In genomic region chr10:30840824-30841223, GRCm38 (mm10) we compare ENCODE assay signal across 16 mouse cellular contexts. TPM values are rescaled to one million over a fixed set of nuclear protein-coding genes. Genes with fewer than 3 reads are reported as not detected.
DNase-seq lines count a peak whose midpoint lies in the region; ATAC-seq and TF ChIP-seq lines count a peak whose summit lies in the region.
"Had no signal": no experiment of that assay in that cellular context is flagged by ENCODE, and none has a peak within 500 bp of the region (broad histone marks: within the 10 kb centered on the region; RNA-seq: fewer than 3 reads in every experiment).

No protein-coding gene starts in this region.

- H3K9me3 ChIP-seq in hindbrain, embryonic 13.5 days = no peaks in the 10 kb centered on the region
- H3K9me3 ChIP-seq: limb, embryonic 13.5 days; midbrain, embryonic 12.5 days had no signal

- H3K27me3 ChIP-seq in heart, adult 2 months (ENCODE audit: control insufficient read depth, insufficient read depth, low read length) = peaks cover 3% of the 10 kb centered on the region; the same call in 1 of the 2 replicates
- peaks cover 49% of the 10 kb centered on the region for H3K27me3 ChIP-seq in hindbrain, embryonic 13.5 days

- H3K4me2 ChIP-seq in hindbrain, embryonic 13.5 days = peak overlapping the region; percentile 30

- peak in 1 of 2 experiments; percentile 18 for DNase-seq in heart, adult 2 months
- DNase-seq in heart, adult 9 months (ENCODE audit: low spot score in 2 of 2) = no peak
- DNase-seq in left cerebral cortex, adult 2 months (ENCODE audit: extremely low spot score in 1 of 2, low spot score in 2 of 2) = no peak
- DNase-seq in left cerebral cortex, postnatal 14 days (ENCODE audit: low spot score in 2 of 2) = no peak
- DNase-seq in left cerebral cortex, adult 18-20 months (ENCODE audit: low spot score in 2 of 2) = no peak
- DNase-seq: adrenal gland, postnatal 10 days; gastrocnemius, postnatal 10 days; kidney, adult 11 months; layer of hippocampus, adult 9-11 months; spleen, adult 18-20 months; thymus, adult 2 months had no signal

- no peak for TF ChIP-seq CTCF in heart, adult 2 months (IDR thresholded peaks at IDR 0.05)
- TF ChIP-seq CTCF in left cerebral cortex, adult 2 months (IDR thresholded peaks at IDR 0.05) = no peak
- no peak for TF ChIP-seq CTCF in olfactory bulb, adult 2 months (IDR thresholded peaks at IDR 0.05; ENCODE audit: insufficient read depth, low read depth, low read length)

- no peaks in the 10 kb centered on the region for H3K79me2 ChIP-seq in heart, adult 2 months (replicated peaks; ENCODE audit: control insufficient read depth, insufficient read depth, low read length)

- peaks cover 1% of the 10 kb centered on the region; the same call in 1 of the 2 replicates for H3K4me1 ChIP-seq in heart, adult 2 months (ENCODE audit: control insufficient read depth, insufficient read depth, low read length)
- peaks cover 25% of the 10 kb centered on the region for H3K4me1 ChIP-seq in hindbrain, embryonic 13.5 days (replicated peaks)
- peaks cover 7% of the 10 kb centered on the region for H3K4me1 ChIP-seq in olfactory bulb, adult 2 months (ENCODE audit: control insufficient read depth, insufficient read depth, low read length)

- TF ChIP-seq POLR2A in heart, adult 2 months (IDR thresholded peaks at IDR 0.05; ENCODE audit: insufficient read depth, low read depth, low read length) = no peak
- no peak for TF ChIP-seq POLR2A in olfactory bulb, adult 2 months (IDR thresholded peaks at IDR 0.05; ENCODE audit: insufficient read depth, low read depth, low read length)

- TF ChIP-seq EP300 in heart, adult 2 months (IDR thresholded peaks at IDR 0.05; ENCODE audit: insufficient read depth, low read depth, low read length) = no peak

- ATAC-seq in hindbrain, embryonic 13.5 days (ENCODE audit: low FRiP score) = no peak
- ATAC-seq: Patski had no signal

- peak overlapping the region; percentile 76; the same call in 1 of the 2 replicates for H3K4me3 ChIP-seq in heart, adult 2 months
- 0 out of 2 replicates have a peak overlapping the region, but pooled peaks have one; percentile 90 for H3K4me3 ChIP-seq in left cerebral cortex, adult 2 months
- H3K4me3 ChIP-seq in hindbrain, embryonic 13.5 days = peak overlapping the region; percentile 54
- H3K4me3 ChIP-seq in olfactory bulb, adult 2 months (ENCODE audit: insufficient read depth, low read depth, low read length) = 0 out of 2 replicates have a peak overlapping the region, but pooled peaks have one; percentile 17
- H3K4me3 ChIP-seq: limb, embryonic 13.5 days; midbrain, embryonic 12.5 days had no signal

- no peaks in the 10 kb centered on the region for H3K36me3 ChIP-seq in heart, adult 2 months (ENCODE audit: control insufficient read depth, insufficient read depth, low read length)
- H3K36me3 ChIP-seq in hindbrain, embryonic 13.5 days = no peaks in the 10 kb centered on the region
- H3K36me3 ChIP-seq: limb, embryonic 13.5 days; midbrain, embryonic 12.5 days had no signal

- H3K9ac ChIP-seq in heart, adult 2 months (ENCODE audit: low read depth, low read length) = no peak overlapping the region
- H3K9ac ChIP-seq in hindbrain, embryonic 13.5 days = no peak overlapping the region
- H3K9ac ChIP-seq: limb, embryonic 13.5 days; midbrain, embryonic 12.5 days had no signal

- H3K27ac ChIP-seq in heart, adult 2 months = peak overlapping the region; percentile 86; the same call in 1 of the 2 replicates
- H3K27ac ChIP-seq in left cerebral cortex, adult 2 months = no peak overlapping the region
- H3K27ac ChIP-seq in hindbrain, embryonic 13.5 days = no peak overlapping the region
- no peak overlapping the region for H3K27ac ChIP-seq in olfactory bulb, adult 2 months (ENCODE audit: insufficient read depth, low read depth, low read length)
- H3K27ac ChIP-seq: limb, embryonic 13.5 days; midbrain, embryonic 12.5 days had no signal

- intact Hi-C loops in heart, adult 2 months (cut with DNase I) = loop anchor here (5.0 kb wide), 2 partner anchors 39 to 456 kb away; partner anchors contain the start of gene Ncoa7
- intact Hi-C loops in left cerebral cortex, adult 2 months (cut with DNase I) = loop anchor here (5.0 kb wide), 1 partner anchor 456 kb away; no protein-coding TSS in a partner anchor
- intact Hi-C loops in left cerebral cortex, postnatal 14 days (cut with DNase I) = loop anchor here (5.0 kb wide), 1 partner anchor 456 kb away; no protein-coding TSS in a partner anchor

- WGBS in heart, adult 2 months = 65% methylated on average over 5 of the region's 5 CpGs
- WGBS in hindbrain, embryonic 13.5 days = 76% methylated on average over 5 of the region's 5 CpGs
- 95% methylated on average over 5 of the region's 5 CpGs for WGBS in olfactory bulb, adult 2 months

RNA-seq across cellular contexts. Expression of gene Hey2, which starts 1.8 kb away (rescaled TPM):
- 1 to 10 TPM; 3.8 to 6.8 TPM for total RNA-seq in heart, adult 2 months (2021)
- 7.0 and 8.3 TPM in 2 replicates for polyA plus RNA-seq in heart, adult 2 months (2012; rRNA removed)
- total RNA-seq in left cerebral cortex, adult 2 months (2021) = 1 to 10 TPM; 6.2 to 6.9 TPM
- 1 to 10 TPM; 5.8 to 6.8 TPM for total RNA-seq in left cerebral cortex, postnatal 14 days (2021)
- polyA plus RNA-seq in hindbrain, embryonic 13.5 days (2015; fragmentation: Nextera tagmentation; extraction: Ambion mirVana) = 7.3 and 7.7 TPM in 2 replicates
- not detected in 2 replicates for polyA plus RNA-seq in olfactory bulb, adult 2 months (2012; ENCODE audit: insufficient read depth, insufficient read length, low replicate concordance, missing spikeins)
- 1 to 10 TPM; 6.1 to 6.6 TPM for total RNA-seq in left cerebral cortex, adult 18-20 months (2021)

RNA-seq across cellular contexts. Expression of gene Ncoa7, which starts 37.7 kb away (rescaled TPM):
- 1 to 10 TPM; 3.4 to 4.7 TPM for total RNA-seq in heart, adult 2 months (2021)
- 1.2 and 1.5 TPM in 2 replicates for polyA plus RNA-seq in heart, adult 2 months (2012; rRNA removed)
- total RNA-seq in left cerebral cortex, adult 2 months (2021) = 100 to 1,000 TPM in 1 of 2 experiments, 10 to 100 TPM in 1; 97.2 to 104 TPM
- total RNA-seq in left cerebral cortex, postnatal 14 days (2021) = 100 to 1,000 TPM; 105 to 108 TPM
- 12.6 and 13.1 TPM in 2 replicates for polyA plus RNA-seq in hindbrain, embryonic 13.5 days (2015; fragmentation: Nextera tagmentation; extraction: Ambion mirVana)
- not detected in 2 replicates for polyA plus RNA-seq in olfactory bulb, adult 2 months (2012; ENCODE audit: insufficient read depth, insufficient read length, low replicate concordance, missing spikeins)
- total RNA-seq in left cerebral cortex, adult 18-20 months (2021) = 100 to 1,000 TPM in 1 of 2 experiments, 10 to 100 TPM in 1; 97.6 to 103 TPM

Comparison
In these comparisons a context has a peak if more than half of its experiments do, and no peak if none do; other contexts are left out.
1. H3K4me3 ChIP-seq: peak in every context shown above with its lines; median percentile 90 in left cerebral cortex, adult 2 months; 76 in heart, adult 2 months; 54 in hindbrain, embryonic 13.5 days; 17 in olfactory bulb, adult 2 months.
2. RNA of gene Ncoa7, which starts 37.7 kb away (total RNA-seq): 105 to 108 TPM in left cerebral cortex, postnatal 14 days, 97.2 to 104 TPM in left cerebral cortex, adult 2 months and 97.6 to 103 TPM in left cerebral cortex, adult 18-20 months; 3.4 to 4.7 TPM in heart, adult 2 months; every median in the first group is over 10 times any median in the second.